Comparison of ENCODE assay signal across 9 mouse cellular contexts in genomic region chr4:107834643-107835314, GRCm38 (mm10). TPM values are rescaled to one million over a fixed set of nuclear protein-coding genes. Genes with fewer than 3 reads are reported as not detected.
DNase-seq lines count a peak whose midpoint lies in the region; ATAC-seq and TF ChIP-seq lines count a peak whose summit lies in the region.
"Had no signal": no experiment of that assay in that cellular context is flagged by ENCODE, and none has a peak within 500 bp of the region (broad histone marks: within the 10 kb centered on the region; RNA-seq: fewer than 3 reads in every experiment).

No protein-coding gene starts in this region.

- H3K4me1 ChIP-seq in E14TG2a.4 (replicated peaks; ENCODE audit: low read depth, low read length) = peaks cover 19% of the 10 kb centered on the region
- H3K4me1 ChIP-seq in hindbrain, embryonic 12.5 days = peaks cover 95% of the 10 kb centered on the region
- peaks cover 92% of the 10 kb centered on the region for H3K4me1 ChIP-seq in midbrain, embryonic 14.5 days (ENCODE audit: control insufficient read depth, insufficient read depth, low read length)
- H3K4me1 ChIP-seq in heart, adult 2 months (ENCODE audit: control insufficient read depth, insufficient read depth, low read length) = no peaks in the 10 kb centered on the region

- 34% methylated on average over 22 of the region's 22 CpGs for WGBS in hindbrain, embryonic 12.5 days
- WGBS in midbrain, embryonic 14.5 days = 25% methylated on average over 22 of the region's 22 CpGs
- WGBS in heart, adult 2 months = 72% methylated on average over 22 of the region's 22 CpGs

- H3K4me3 ChIP-seq in E14TG2a.4 (replicated peaks; ENCODE audit: low read length) = peak overlapping the region; percentile 39
- no peak overlapping the region for H3K4me3 ChIP-seq in hindbrain, embryonic 12.5 days
- H3K4me3 ChIP-seq in midbrain, embryonic 14.5 days (replicated peaks; ENCODE audit: low read depth, low read length) = no peak overlapping the region
- H3K4me3 ChIP-seq in heart, adult 2 months = no peak overlapping the region

- H3K79me2 ChIP-seq in heart, adult 2 months (replicated peaks; ENCODE audit: control insufficient read depth, insufficient read depth, low read length) = no peaks in the 10 kb centered on the region

- no peaks in the 10 kb centered on the region; the same call in 1 of the 2 replicates for H3K36me3 ChIP-seq in E14TG2a.4 (ENCODE audit: insufficient read depth, low read length)
- 0 out of 2 replicates have a peak, but pooled peaks cover 7% of the 10 kb centered on the region for H3K36me3 ChIP-seq in hindbrain, embryonic 12.5 days
- peaks cover 16% of the 10 kb centered on the region for H3K36me3 ChIP-seq in midbrain, embryonic 14.5 days (ENCODE audit: control insufficient read depth, insufficient read depth, low read length)
- H3K36me3 ChIP-seq in heart, adult 2 months (ENCODE audit: control insufficient read depth, insufficient read depth, low read length) = no peaks in the 10 kb centered on the region

- TF ChIP-seq CTCF in E14TG2a.4 (conservative IDR thresholded peaks at IDR 0.05; ENCODE audit: low read length) = no peak
- TF ChIP-seq CTCF in heart, adult 2 months (IDR thresholded peaks at IDR 0.05) = no peak

- H3K27ac ChIP-seq in hindbrain, embryonic 12.5 days = peak overlapping the region; percentile 93
- peak overlapping the region; percentile 92 for H3K27ac ChIP-seq in midbrain, embryonic 14.5 days (replicated peaks; ENCODE audit: low read depth, low read length)
- H3K27ac ChIP-seq in heart, adult 2 months = no peak overlapping the region

- H3K9me3 ChIP-seq in E14TG2a.4 (ENCODE audit: low read length) = no peaks in the 10 kb centered on the region
- H3K9me3 ChIP-seq in hindbrain, embryonic 12.5 days (replicated peaks) = no peaks in the 10 kb centered on the region
- no peaks in the 10 kb centered on the region for H3K9me3 ChIP-seq in midbrain, embryonic 14.5 days (ENCODE audit: control insufficient read depth, low read length)

- peaks cover 45% of the 10 kb centered on the region for H3K27me3 ChIP-seq in E14TG2a.4 (ENCODE audit: insufficient read depth, low read length)
- 0 out of 2 replicates have a peak, but pooled peaks cover 5% of the 10 kb centered on the region for H3K27me3 ChIP-seq in hindbrain, embryonic 12.5 days
- H3K27me3 ChIP-seq in midbrain, embryonic 14.5 days (ENCODE audit: control insufficient read depth, insufficient read depth, low read length) = no peaks in the 10 kb centered on the region
- no peaks in the 10 kb centered on the region for H3K27me3 ChIP-seq in heart, adult 2 months (ENCODE audit: control insufficient read depth, insufficient read depth, low read length)

- intact Hi-C loops in heart, adult 2 months (cut with DNase I) = no loop called here

- peak overlapping the region; percentile 54 for H3K9ac ChIP-seq in hindbrain, embryonic 12.5 days
- H3K9ac ChIP-seq in midbrain, embryonic 14.5 days (replicated peaks; ENCODE audit: low read length) = peak overlapping the region; percentile 34
- H3K9ac ChIP-seq in heart, adult 2 months (ENCODE audit: low read depth, low read length) = no peak overlapping the region

- DNase-seq in embryo, embryonic 10 days (ENCODE audit: low spot score) = peak; percentile 64
- DNase-seq in midbrain, embryonic 14.5 days = peak; percentile 79
- no peak for DNase-seq in spleen, postnatal 4 days (ENCODE audit: low spot score in 2 of 2)
- DNase-seq in cerebellum, postnatal 25 days = no peak
- DNase-seq in heart, adult 2 months = no peak
- DNase-seq: adrenal gland, postnatal 10 days; cerebellum, adult 9-11 months had no signal

- no peak; the same call in 1 of the 2 replicates for ATAC-seq in hindbrain, embryonic 12.5 days (ENCODE audit: low FRiP score)
- ATAC-seq in midbrain, embryonic 14.5 days (ENCODE audit: low FRiP score, low TSS enrichment) = 0 out of 2 replicates have a peak, but pooled peaks have one; percentile 2

- no peak for TF ChIP-seq POLR2A in heart, adult 2 months (IDR thresholded peaks at IDR 0.05; ENCODE audit: insufficient read depth, low read depth, low read length)

- peak overlapping the region; percentile 17; the same call in 1 of the 2 replicates for H3K4me2 ChIP-seq in hindbrain, embryonic 12.5 days (replicated peaks)
- H3K4me2 ChIP-seq in midbrain, embryonic 14.5 days (ENCODE audit: low read length) = peak overlapping the region; percentile 5; the same call in 1 of the 2 replicates

- no peak for TF ChIP-seq EP300 in heart, adult 2 months (IDR thresholded peaks at IDR 0.05; ENCODE audit: insufficient read depth, low read depth, low read length)

RNA-seq across cellular contexts. Expression of gene Lrp8, which starts 32.7 kb away (rescaled TPM):
- 46.7 and 52.6 TPM in 2 replicates for polyA plus RNA-seq in hindbrain, embryonic 12.5 days (2016; fragmentation: Nextera tagmentation; extraction: Ambion mirVana)
- polyA plus RNA-seq in midbrain, embryonic 14.5 days (2014; fragmentation: Nextera tagmentation; extraction: Ambion mirVana) = 54.3 and 58.1 TPM in 2 replicates
- total RNA-seq in heart, adult 2 months (2021) = 1 to 10 TPM in 1 of 2 experiments, under 1 TPM in 1; 0.68 to 1.1 TPM
- polyA plus RNA-seq in heart, adult 2 months (2012; rRNA removed) = 0.97 and 1.0 TPM in 2 replicates

RNA-seq across cellular contexts. Expression of gene Magoh, which starts 44.8 kb away (rescaled TPM):
- 173 and 174 TPM in 2 replicates for polyA plus RNA-seq in hindbrain, embryonic 12.5 days (2016; fragmentation: Nextera tagmentation; extraction: Ambion mirVana)
- 130 and 136 TPM in 2 replicates for polyA plus RNA-seq in midbrain, embryonic 14.5 days (2014; fragmentation: Nextera tagmentation; extraction: Ambion mirVana)
- total RNA-seq in heart, adult 2 months (2021) = 10 to 100 TPM; 40.2 to 43.2 TPM
- 38.8 and 45.1 TPM in 2 replicates for polyA plus RNA-seq in heart, adult 2 months (2012; rRNA removed)

RNA-seq across cellular contexts. Expression of gene 0610037L13Rik, which starts 54.8 kb away (rescaled TPM):
- polyA plus RNA-seq in hindbrain, embryonic 12.5 days (2016; fragmentation: Nextera tagmentation; extraction: Ambion mirVana) = 106 and 113 TPM in 2 replicates
- 96.6 and 103 TPM in 2 replicates for polyA plus RNA-seq in midbrain, embryonic 14.5 days (2014; fragmentation: Nextera tagmentation; extraction: Ambion mirVana)
- total RNA-seq in heart, adult 2 months (2021) = 10 to 100 TPM; 49.4 to 52.6 TPM
- polyA plus RNA-seq in heart, adult 2 months (2012; rRNA removed) = 41.9 and 62.9 TPM in 2 replicates

Comparison
In these comparisons a context has a peak if more than half of its experiments do, and no peak if none do; other contexts are left out.
1. DNase-seq: peak in embryo, embryonic 10 days (single experiment) and midbrain, embryonic 14.5 days (single experiment); none in spleen, postnatal 4 days (0 of 2), cerebellum, postnatal 25 days (0 of 2) and heart, adult 2 months (0 of 2).
2. RNA of gene Lrp8, which starts 32.7 kb away (polyA plus RNA-seq): 54.3 to 58.1 TPM in midbrain, embryonic 14.5 days and 46.7 to 52.6 TPM in hindbrain, embryonic 12.5 days; 0.97 to 1.0 TPM in heart, adult 2 months; every median in the first group is over 10 times any median in the second.